Mouse (Mus musculus) erythroblast, embryonic 14.5 days (primary cell): ENCODE results near the gene Ptp4a2. TPM values are rescaled to one million over a fixed set of nuclear protein-coding genes. Genes with fewer than 3 reads are reported as not detected.

ENCODE experiments used
- H3K27me3 ChIP-seq: 2 replicates; pipeline ENCODE4 v1.6.1; 2012; ENCODE audit warnings: inconsistent platforms; ENCODE audit not compliant: control insufficient read depth
- H3K36me3 ChIP-seq: 2 replicates; pipeline ENCODE4 v1.6.1; 2012; ENCODE audit warnings: mild to moderate bottlenecking, inconsistent platforms; ENCODE audit not compliant: control insufficient read depth
- H3K4me1 ChIP-seq: 2 replicates; pipeline ENCODE4 v1.6.1; 2012; ENCODE audit warnings: inconsistent platforms; ENCODE audit not compliant: control insufficient read depth
- H3K4me3 ChIP-seq: replicated peaks from 2 replicates; pipeline ENCODE3; 2012; ENCODE audit warnings: moderate library complexity, mild to moderate bottlenecking, inconsistent platforms
- H3K9me3 ChIP-seq: 2 replicates; pipeline ENCODE4 v1.6.1; 2012; ENCODE audit warnings: low read length, inconsistent platforms, mixed read lengths; ENCODE audit not compliant: control insufficient read depth
- GATA1 ChIP-seq: IDR thresholded peaks from 2 replicates; pipeline ENCODE4 v1.6.1; 2012; ENCODE audit warnings: low read length, inconsistent platforms, mixed read lengths
- TAL1 ChIP-seq: IDR thresholded peaks from 3 replicates; pipeline ENCODE4 v1.6.1; 2012; ENCODE audit warnings: low read length, inconsistent platforms, mixed read lengths
- polyA plus RNA-seq: library from polyadenylated mRNA; stranded (reverse); fragments of >175 nt; gene quantifications from 2 replicates; pipeline ENCODE4 v1.2.3, GENCODE M21; 2012

Gene Ptp4a2
- polyA plus RNA-seq, 1 experiment = 4.7 TPM

DNA sequence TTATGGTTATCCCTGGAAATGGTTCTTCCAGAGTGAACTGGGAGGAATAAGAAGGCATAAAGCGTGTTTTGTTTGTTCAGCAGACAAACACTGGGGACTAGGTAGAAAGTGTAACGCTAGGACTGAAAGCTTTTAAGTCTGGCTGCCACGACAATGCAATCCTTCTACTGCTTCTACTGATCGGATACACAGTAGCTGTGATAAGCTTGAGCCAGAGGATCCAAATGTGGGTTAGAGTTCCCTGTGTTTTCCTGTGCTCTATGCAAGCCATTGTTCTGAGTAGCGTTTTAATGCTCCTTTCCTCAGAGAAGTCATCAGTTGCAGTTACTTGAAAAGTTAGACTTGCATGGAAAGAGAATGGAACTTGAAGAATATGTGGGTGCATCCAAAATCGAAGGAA, 23.6 kb downstream of the Ptp4a2 start:
- peaks cover 36% of the 10 kb centered on the region for H3K4me1 ChIP-seq
- TF ChIP-seq GATA1 (no peak), TAL1 (no peak)
- no peak overlapping the region for H3K4me3 ChIP-seq
- no peaks in the 10 kb centered on the region for H3K9me3 ChIP-seq
- peaks cover 30% of the 10 kb centered on the region for H3K36me3 ChIP-seq
- H3K27me3 ChIP-seq = no peaks in the 10 kb centered on the region

DNA sequence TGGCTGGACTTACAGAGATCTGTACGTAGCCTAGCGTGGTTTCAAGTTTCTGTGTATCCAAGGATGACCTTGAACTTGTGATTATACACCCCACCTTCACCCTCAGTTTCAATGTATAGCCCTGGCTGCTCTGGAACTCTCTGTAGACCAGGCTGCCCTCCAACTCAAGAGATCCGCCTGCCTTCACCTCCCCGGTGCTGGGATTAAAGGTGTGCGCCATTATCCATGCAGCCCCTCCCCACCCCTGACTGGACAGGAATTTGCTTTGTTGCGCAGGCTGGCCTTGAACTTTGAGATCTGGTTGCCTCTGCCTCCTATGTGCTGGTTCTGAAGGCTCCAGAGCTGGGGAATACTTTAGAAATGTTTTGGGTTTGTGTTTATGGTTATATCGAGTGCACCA, 24.3 kb downstream of the Ptp4a2 start:
- peaks cover 36% of the 10 kb centered on the region for H3K36me3 ChIP-seq
- peaks cover 30% of the 10 kb centered on the region for H3K4me1 ChIP-seq
- H3K4me3 ChIP-seq = no peak overlapping the region
- H3K9me3 ChIP-seq = no peaks in the 10 kb centered on the region
- TF ChIP-seq GATA1 = no peak
- H3K27me3 ChIP-seq = no peaks in the 10 kb centered on the region

DNA sequence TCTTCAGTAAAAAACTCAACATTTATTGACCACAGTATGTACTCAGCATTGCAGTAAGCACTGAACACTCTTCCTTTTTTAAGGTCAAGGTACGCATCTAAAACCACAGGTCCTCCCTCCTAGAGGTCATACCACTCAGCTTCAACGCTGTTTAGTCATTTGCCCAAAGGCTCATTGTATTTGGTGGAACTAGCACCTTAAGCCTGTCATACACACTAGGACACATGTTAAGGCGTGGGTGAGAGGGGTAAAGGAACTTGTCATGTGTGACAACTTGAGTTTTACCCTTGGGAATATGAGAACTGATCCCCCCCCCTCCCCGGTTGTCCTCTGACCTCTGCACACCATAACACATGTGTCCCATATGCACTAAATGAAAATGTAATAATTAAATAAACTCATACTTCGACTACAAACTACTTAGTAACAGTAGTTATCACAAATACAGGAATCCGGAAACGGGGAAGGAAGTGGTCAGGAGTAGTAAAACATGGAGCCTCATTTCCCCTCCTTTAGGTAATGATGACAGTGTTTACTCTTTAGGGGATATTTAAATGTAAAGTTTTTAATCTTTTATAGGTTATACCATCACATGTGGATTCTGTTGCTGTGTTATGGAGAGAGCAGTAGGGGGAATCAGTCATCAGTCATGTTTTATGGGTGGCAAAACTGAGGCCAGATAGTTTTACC, 29.0 kb downstream of the Ptp4a2 start:
- H3K36me3 ChIP-seq = peaks cover 72% of the 10 kb centered on the region
- no peaks in the 10 kb centered on the region for H3K9me3 ChIP-seq
- TF ChIP-seq TAL1 (no peak), GATA1 (no peak)
- H3K4me3 ChIP-seq = no peak overlapping the region
- H3K27me3 ChIP-seq = no peaks in the 10 kb centered on the region
- H3K4me1 ChIP-seq = peaks cover 3% of the 10 kb centered on the region

DNA sequence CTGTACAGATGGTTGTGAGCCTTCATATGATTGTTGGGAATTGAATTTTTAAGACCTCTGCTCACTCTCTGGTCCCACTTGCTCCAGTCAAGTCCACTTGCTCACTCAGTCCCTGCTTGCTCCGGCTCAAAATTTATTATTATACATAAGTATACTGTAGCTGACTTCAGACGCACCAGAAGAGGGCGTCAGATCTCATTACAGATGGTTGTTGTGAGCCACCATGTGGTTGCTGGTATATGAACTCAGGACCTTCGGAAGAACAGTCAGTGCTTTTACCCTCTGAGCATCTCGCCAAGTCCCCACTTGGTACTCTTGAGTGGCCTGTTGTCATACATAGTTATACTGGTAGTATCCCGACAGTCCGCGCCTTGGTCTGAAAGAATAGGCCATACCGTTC, 35.8 kb downstream of the Ptp4a2 start:
- Histone ChIP-seq H3K36me3 (peaks cover 97% of the 10 kb centered on the region), H3K9me3 (no peaks in the 10 kb centered on the region), H3K4me3 (no peak overlapping the region), H3K27me3 (no peaks in the 10 kb centered on the region), H3K4me1 (no peaks in the 10 kb centered on the region)
- TF ChIP-seq GATA1 = no peak
- TF ChIP-seq TAL1 = no peak

DNA sequence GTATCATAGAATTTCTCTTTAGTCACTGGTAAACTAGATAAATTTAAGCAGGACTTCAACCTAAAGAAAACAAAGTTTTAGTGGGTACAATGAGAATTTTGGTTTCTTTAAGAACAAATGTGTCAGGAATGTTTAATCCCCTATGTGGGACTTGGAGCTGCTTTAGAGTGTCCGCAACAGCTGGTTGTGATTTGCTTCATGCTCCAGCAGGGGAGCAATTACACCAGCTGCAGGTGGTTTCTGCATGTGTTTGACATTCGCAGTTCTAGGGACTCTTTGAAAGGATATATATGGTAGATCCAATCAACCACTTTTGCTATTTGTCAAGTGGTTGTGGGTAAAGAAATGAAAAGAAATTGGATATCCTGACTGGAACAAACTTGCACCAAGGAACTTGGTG, 39.5 kb downstream of the Ptp4a2 start:
- Histone ChIP-seq H3K36me3 (peaks cover 67% of the 10 kb centered on the region), H3K4me3 (no peak overlapping the region), H3K9me3 (no peaks in the 10 kb centered on the region), H3K4me1 (peaks cover 12% of the 10 kb centered on the region), H3K27me3 (no peaks in the 10 kb centered on the region)
- TF ChIP-seq TAL1 = no peak

DNA sequence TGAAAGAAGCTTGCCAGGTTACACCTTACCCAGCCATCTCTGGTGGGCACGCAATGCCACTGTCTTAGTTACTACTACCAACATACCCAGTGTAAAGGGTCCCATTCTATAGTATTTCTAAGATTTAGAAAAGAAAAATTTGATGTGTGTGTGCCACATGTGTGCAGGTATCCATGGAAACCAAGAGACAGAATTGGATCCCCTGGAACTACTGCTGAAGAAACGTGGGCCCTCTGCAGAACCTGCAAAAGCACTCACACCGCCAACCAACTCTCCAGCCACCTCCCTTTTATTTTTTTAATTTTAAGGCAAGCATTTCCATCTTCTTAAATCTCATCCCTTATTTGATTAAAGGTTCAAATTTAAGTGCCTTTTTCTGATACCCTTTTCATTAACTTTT, 40.8 kb downstream of the Ptp4a2 start:
- no peaks in the 10 kb centered on the region for H3K9me3 ChIP-seq
- H3K4me3 ChIP-seq = no peak overlapping the region
- TF ChIP-seq TAL1 (no peak), GATA1 (no peak)
- H3K4me1 ChIP-seq = peaks cover 16% of the 10 kb centered on the region
- peaks cover 53% of the 10 kb centered on the region for H3K36me3 ChIP-seq
- H3K27me3 ChIP-seq = no peaks in the 10 kb centered on the region

DNA sequence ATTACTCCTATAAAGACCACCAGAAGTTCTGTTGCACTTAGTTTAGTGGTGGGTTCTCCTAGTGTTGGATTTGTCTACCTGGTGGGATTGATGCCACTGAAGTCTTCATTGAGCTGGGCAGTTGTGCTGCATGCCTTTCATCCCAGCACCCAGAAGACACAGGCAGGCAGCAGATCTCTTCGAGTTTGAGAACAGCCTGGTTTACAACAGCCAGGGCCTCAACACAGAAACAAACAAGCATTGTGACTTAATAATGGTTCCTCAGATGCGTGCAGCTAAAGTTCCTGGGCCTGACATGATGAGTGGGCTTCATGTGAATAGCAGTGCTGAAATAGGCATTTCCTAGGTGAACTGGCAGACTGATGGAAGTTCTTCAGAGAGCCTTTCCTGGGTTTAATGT, 42.0 kb downstream of the Ptp4a2 start:
- H3K9me3 ChIP-seq = no peaks in the 10 kb centered on the region
- no peak for TF ChIP-seq GATA1
- no peak for TF ChIP-seq TAL1
- H3K36me3 ChIP-seq = peaks cover 41% of the 10 kb centered on the region
- H3K4me1 ChIP-seq = peaks cover 16% of the 10 kb centered on the region
- H3K27me3 ChIP-seq = no peaks in the 10 kb centered on the region
- H3K4me3 ChIP-seq = no peak overlapping the region

DNA sequence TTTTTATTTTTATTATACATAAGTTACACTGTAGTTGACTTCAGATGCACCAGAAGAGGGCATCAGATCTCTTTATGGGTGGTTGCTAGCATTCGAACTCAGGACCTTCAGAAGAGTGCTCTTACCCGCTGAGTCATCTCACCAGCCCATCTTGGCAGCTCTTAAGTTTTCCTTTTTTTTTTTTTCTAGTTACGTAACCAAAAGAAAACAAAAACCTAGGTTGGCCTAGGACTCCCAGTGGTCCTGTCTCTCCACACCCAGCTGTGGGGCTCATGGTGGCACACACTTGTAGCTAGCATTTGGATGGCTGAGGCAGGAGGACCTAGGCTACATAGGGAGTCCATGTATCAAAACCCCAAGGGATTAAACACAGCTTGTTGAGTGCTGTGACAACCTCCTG, 43.0 kb downstream of the Ptp4a2 start:
- TF ChIP-seq TAL1 (no peak), GATA1 (no peak)
- Histone ChIP-seq H3K4me3 (no peak overlapping the region), H3K36me3 (peaks cover 35% of the 10 kb centered on the region), H3K9me3 (no peaks in the 10 kb centered on the region), H3K4me1 (peaks cover 16% of the 10 kb centered on the region), H3K27me3 (no peaks in the 10 kb centered on the region)

DNA sequence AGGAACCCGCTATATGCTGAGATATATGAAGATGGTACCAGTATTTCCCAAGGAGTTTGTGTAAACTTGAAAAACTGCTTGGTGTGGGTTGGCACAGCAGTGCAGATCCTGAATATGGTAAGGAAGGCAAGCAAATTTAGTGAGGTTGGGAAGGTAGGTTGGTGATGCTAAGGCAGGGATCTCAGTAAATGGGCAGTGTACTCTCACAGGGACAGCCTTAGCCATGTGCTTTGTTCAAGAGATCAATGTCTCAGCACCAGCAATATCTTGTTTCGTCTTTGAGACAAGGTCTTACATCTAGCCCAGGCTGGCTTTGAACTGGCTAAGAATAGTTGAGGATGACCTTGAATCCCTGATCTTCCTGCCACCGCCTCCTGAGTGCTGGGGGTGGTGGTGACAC, 43.6 kb downstream of the Ptp4a2 start:
- TF ChIP-seq TAL1 (no peak), GATA1 (no peak)
- Histone ChIP-seq H3K36me3 (peaks cover 31% of the 10 kb centered on the region), H3K9me3 (no peaks in the 10 kb centered on the region), H3K4me3 (no peak overlapping the region), H3K4me1 (peaks cover 16% of the 10 kb centered on the region), H3K27me3 (no peaks in the 10 kb centered on the region)
